Mouse (Mus musculus) cerebellum, adult (tissue): ENCODE data around the gene Creb5.

ENCODE experiments used
- ATAC-seq: cut with Nextera tagmentation; 2 replicates; pipeline ENCODE4 v1.9.2; 2017; ENCODE audit warnings: mild to moderate bottlenecking, moderate library complexity, mixed read lengths; ENCODE audit not compliant: insufficient number of reproducible peaks, low FRiP score, low TSS enrichment

Gene Creb5

DNA sequence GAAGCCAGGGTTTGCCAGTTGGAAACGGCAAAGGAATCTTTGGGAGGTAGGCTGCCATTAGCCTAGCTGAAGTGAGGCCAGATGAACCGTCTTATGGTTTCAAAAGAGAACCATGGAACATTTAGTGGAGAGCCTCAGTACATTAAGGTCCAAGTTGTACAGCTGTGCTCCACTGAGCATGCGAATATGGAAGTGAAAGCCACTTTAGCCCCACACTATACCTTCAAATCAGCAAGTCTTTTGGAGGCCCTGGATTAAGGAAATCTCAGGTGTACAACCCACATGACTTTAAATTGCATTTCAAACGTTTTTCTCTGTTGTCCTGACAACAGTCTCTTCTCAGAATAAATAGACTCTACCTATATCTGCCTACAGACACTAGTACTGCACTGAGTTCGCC is 379.4 kb downstream of the Creb5 start:
- no peak for ATAC-seq

DNA sequence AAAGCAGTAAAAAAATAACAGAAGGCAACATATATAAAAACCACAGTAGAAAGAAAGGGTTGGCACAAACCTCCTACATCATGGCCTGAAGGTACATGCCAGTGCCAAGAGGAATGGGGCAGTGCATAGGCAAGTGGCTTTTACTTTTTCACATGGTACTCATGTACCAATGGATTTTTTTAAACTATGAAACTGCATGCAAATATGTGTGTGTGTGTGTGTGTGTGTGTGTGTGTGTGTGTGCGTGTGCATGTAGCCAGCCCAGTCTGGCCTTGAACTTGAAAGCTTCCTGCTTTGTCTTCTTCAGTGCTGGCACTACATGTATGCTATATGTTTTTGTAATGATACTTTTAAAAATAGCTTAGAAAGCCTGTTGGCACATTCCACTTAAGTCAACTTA is 391.2 kb downstream of the Creb5 start:
- ATAC-seq, result no peak

DNA sequence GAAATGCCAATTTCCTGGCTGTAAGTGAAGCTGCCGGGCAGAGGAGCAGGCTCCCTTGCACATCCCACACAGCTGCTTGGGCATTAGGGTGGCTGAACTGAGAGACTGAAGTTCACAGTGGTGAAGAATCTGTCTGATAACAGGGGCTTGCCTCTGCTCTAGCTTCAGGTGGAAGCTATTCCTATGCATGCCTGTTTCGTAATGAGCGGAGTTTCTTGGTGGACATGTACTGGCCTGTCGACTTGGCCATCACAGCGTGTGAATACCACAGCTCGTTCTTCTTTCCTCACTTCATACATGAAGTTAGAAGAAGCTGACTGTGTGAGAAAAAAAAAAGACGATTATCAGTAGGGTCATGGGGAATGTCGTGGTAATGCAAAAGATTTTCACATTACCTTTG is 393.0 kb downstream of the Creb5 start:
- ATAC-seq, result no peak

DNA sequence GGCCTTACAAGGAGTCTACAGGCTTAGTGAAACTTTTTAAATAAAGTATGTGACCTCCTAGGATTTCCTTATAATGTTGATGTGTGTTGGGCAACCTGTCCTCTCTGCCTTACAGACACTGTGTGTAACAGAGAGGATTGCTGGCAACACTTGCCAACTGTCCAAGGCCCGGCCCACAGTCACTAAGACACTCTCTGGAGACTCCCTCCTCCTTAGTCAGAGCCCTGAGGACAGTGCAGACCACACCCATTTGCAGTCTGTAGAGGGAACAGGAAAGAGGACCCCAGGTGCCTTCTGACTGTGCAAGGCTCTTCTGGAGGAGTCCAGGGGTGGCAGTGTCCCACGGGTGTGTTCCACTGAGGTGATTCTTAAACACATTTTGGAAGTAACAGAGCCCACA is 397.3 kb downstream of the Creb5 start:
- ATAC-seq, result no peak

DNA sequence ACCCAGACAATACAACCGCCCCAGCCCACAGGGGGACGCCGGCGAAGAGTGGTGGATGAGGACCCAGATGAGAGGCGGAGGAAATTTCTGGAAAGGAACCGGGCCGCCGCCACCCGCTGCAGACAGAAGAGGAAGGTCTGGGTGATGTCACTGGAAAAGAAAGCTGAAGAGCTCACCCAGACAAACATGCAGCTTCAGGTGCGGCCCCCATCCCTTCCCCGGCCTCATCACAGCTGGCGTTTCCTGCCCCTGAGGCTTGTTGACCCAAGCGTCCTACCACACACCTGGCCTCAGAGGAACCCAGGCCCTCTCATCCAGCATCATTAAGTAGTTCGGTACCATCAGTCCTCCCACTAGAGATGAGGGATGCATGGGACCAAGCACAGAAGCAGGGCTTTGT is 398.3 kb downstream of the Creb5 start:
- no peak for ATAC-seq

DNA sequence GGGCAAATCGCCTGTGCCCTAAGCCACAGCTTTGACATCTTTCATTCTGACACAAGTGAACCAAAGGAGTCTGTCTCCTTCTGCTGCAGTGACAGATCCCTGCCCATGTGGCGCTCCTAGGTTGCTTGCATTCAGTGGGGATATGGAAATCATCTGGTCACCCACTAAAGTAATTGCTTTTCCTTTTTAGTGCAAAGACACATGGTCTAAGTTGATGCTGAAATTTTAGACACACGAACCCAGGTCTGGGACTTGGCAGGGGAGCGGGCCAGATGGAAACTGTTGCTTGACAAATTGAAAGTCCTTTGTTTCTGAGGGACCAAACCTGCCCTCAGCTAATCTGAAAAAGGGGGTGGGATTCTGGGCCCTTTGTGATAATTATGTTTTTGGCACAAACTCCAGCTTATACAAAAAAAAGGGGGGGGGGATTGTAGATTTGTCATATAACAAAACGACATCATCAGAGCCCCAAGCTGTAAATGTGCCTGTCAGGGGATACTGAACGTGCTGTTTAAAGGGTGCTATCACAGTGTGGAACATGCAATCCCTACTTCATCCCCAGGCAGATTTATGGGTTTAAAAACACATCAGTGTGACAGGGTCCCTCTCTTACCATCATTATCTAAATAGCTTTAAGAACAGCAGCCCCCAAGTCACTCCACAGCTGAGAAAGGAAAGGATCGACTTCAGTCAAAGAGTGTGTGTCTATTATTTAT is 401.9 kb downstream of the Creb5 start:
- ATAC-seq, result no peak

DNA sequence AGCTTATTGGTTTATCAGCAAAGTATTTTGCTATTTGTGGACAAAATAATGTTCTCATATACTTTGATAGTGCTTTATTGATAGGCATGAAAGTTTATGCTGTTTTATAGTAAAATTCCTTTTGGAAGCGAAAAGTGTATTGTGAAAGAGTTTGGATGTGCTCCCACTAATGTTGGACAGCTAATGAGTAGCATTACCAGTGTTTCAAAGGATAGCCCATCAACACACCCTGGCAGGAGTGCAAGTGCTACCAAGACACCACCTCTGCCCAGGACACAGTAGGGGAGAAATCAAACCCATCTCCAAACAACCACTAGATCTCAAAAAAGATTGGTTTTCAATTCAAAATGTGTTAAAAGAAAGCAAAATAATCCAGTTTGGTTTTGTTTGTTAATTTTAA is 403.9 kb downstream of the Creb5 start:
- no peak for ATAC-seq

DNA sequence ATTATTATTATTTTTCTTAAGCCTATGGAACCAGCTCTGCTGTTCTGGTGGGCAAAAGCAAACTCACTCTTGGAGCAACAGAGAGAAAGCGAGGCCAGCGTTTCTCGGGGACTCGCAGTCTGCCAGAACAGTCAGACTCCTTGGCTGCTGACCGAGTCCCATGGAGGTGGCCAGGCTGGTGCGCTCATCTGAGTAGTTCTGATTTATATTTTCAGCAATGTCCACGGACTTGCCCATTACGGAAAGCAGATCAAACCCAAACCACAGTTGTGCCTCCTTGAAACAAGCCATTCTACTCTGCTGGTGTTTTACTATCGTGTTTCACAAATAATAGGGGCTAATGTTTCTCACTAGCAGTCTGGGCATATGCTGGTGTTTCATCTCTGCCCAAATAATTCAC is 408.1 kb downstream of the Creb5 start:
- ATAC-seq, result peak; percentile 66; the same call in 1 of the 2 replicates

DNA sequence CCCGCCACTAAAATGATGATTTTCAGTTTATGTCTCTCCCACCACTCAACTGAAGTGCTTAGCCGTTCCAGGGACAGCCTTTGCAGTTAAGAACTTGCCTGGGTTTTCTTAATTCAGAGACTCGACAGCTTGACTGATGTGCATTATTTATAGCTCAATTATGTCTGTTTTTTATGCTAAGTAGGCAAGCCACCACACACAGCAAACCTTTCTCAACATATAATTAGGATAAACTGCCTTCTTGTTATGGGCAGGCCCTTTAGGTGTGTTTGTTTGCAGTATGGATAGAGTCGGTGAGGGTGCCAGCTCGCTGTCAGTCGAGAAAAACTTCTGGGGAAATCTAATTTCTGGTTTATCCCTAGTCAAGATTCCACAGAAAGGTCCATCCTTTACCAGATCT is 409.4 kb downstream of the Creb5 start:
- no peak for ATAC-seq

DNA sequence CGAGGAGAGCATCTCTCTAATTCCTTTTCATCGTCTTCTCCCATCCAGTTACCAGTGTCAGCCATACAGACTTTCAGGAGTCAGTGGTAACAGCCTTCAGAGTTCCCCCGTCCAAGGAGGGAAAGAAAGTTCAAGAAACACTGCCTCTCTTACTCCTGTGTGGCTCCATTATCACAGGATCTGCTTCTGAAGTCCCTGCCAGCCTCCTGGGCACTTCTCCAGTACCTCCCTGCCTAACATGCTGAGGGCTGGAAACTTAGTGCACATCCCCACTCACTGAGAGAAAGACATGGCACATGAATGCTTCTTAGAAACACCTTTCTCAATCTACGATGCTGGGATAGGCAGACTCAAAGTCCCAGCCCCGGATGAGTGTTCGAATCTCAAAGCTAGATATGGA is 409.9 kb downstream of the Creb5 start:
- no peak for ATAC-seq

DNA sequence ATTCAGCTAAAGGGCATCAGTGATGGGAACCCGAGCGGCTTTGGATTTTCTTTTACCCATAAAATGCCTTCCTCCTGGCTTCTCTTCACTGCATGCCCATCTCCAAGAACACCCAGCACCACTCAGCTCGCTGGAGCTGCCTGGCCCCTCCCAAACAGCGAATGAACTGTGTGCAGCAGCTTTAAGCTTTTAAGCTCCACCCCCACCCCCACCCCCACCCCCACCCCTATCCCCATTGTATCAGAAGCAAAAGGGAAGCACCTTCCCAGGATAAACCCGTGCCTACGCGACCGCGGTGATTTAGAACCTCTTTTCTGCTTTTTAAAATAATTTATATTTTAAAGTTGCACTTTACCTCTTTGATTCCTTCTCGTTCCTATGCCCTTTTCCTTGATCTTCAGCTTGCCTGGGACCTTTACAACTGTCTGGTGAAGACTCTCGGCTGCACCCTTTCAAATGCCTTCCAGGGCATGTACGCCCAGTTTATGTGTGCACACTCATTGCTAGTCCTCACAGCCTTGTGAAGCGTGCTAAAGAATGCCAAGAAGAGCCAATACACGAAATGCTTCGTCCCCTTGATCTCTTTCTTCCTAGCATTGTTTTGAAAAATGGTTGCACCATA is 411.2 kb downstream of the Creb5 start:
- no peak for ATAC-seq

DNA sequence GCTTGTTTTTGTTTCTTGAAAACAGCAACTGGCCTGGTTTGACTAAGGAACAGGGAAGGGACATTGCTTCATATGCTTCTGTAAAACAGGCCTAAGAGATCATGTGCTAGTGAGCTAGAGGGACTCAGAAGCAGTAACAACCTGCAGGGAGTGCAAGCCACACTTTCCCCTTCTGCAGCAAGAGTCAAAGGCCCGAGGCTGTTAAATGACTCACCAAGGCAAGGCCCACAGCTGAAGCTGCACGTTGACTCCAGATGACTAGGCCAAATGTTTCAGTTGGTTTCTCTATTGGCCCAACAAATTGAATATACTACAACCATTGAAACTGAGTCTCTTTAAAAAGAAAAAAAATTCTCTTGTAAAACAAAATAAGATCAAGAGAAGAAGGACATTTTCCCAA is 417.4 kb downstream of the Creb5 start:
- ATAC-seq, result no peak

DNA sequence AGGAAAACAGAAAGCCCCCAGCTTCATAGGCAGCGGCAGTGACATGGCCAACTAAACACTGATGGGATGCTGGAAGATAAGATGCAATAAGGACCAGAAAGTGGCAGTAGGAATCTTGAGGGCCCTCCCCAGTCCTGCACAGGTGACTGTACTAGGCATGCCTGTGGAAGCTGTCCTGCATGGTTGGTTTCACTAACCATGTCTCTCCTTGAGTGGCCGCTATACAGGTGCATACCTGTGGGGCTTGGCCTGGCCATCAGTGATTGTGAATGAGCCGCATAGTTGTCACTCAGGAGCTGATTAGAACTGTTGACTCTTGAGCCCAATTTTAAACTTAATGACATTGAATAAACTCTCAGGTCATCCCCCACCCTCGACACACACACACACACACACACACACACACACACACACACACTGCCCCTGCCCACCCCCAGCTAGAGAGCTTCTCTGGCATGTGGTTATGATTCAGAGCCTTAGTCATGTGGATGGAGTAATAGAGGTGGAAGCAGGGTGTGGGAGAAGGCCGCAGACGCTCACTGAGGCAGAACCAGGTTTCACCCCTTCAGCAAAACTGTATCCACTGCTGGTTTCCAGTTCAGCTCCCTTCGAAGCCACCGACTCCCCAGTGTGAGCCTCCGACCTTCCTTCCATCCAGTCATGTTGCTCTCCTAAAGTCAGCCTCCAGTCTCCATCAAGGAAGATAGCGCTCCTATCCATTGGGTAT is 419.7 kb downstream of the Creb5 start:
- no peak for ATAC-seq

DNA sequence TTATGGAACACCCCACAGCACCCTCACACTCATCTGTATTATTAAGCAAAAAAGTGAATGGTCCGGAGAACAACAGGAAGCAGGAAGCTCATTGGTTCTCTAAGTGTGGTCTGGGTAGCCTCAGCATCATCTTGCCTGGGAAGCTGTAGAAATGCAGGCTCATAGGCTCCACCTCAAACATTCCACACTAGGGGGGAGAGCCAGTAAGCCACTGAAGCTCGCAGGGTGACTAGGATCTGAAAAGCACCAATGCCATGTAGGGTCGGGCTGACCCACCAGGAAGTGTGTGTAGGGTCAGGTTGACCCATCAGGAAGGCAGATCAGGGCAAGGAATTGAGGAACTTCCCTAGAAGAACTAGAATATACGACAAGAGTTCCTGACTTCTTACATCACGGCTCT is 420.7 kb downstream of the Creb5 start:
- ATAC-seq, result no peak

DNA sequence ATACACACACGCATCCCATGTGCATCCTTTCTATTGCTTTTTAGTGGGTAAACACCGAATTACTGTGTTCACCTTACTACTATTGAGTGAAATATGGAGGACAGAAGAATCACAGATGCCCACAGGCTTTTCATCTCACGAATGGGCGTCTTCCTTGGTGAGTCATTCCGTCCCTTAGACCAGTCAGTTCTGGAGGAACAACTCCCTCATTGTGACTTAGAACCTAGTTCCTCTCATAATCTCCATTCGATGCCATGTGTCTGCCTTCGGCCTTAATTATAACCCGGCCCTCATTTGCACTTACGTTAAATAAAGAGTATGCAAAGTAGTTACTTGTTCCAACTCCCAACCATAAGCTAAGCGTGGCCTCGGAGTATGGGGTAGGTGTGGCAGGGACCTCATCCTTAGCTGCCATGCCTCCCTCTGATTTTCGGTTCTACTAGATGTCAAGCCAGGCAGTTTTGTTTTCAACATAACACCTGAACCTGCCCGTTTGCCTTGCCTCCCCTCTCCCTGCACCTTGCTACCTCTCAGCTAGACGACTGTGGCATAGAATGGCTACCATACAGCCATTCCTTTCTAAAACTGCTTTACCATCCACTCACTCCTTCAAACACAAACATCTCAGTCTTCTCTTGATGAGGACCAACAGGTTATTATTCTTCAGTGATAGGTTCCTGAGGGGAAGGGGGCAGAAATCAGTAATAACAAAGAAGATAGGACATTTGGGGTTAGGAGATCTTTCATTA is 422.8 kb downstream of the Creb5 start:
- ATAC-seq, result no peak

DNA sequence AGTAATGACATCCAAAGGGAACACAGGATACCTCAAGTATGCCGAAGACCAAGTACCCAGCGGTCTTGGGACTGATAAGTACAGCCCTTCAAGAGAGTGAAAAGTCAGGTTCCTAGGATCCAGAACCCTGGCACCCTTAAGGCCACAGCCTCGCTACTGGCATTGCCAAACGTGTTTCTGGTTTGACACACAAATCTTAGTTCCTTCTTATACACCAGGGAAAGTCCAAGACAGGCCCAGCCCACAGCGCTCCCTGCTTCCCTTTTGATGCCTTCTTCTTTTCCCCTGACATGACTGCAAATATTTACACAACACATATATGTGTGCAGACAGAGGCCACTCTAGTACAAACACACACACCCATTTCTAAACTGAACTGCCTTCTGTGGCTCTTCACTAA is 423.5 kb downstream of the Creb5 start:
- no peak for ATAC-seq

DNA sequence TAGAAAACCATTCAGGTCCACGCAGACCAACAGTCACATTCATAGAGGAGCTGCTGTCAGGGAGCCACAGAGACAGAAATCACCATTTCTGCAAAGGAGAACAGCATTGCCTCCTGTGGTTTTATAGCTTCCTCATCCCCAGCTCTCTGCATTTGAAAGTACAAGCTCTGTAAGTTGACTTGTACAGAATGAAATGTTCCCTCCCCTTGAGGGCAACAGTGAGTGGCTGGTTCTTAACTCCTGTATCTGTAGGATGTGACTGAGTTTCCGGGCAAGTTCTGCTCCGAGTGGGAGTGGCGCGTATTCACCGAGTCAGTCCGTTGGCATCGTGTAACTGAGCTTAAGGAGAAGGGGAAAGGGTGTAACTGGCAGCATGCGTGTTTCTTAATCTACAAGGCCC is 426.1 kb downstream of the Creb5 start:
- ATAC-seq, result no peak

DNA sequence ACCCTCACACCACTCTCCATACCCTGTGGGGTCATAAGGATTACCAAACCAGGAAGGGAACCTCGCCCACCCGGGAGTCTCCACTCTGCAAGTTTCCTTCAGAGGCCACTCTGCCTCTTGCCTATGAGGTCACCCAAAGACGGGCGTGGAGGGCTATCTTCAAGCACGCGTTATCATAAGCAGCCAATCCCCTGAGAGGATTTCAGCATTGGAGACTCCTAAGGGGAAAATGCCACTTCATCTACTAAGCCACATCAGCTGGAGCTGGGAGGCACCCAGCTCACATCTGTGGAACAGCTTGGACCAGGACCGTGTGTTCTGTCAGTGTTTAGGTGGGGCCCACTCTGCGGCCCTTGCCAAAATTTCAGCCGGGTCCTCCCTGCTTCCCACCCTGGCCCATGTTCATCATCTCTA is 427.8 kb downstream of the Creb5 start:
- ATAC-seq, result no peak

DNA sequence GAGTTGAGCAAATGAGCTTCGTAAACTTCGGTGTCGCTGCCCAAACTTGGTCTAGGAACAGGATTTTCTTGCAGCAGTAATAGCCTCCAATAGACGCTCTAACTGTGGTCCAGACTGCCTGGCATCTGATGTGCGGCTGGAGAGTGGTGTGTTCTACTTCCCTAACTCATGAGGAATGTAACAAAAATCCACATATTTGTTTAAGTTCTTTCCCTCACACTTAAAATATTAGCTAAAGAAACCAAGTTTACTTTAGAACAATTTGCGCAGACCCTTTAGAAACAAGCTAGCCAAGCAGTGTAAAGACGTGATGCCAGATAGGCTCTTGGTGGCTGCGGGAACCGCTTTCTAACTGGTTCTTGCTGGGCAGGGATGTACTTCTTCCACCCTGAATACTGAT is 428.9 kb downstream of the Creb5 start:
- ATAC-seq, result no peak

DNA sequence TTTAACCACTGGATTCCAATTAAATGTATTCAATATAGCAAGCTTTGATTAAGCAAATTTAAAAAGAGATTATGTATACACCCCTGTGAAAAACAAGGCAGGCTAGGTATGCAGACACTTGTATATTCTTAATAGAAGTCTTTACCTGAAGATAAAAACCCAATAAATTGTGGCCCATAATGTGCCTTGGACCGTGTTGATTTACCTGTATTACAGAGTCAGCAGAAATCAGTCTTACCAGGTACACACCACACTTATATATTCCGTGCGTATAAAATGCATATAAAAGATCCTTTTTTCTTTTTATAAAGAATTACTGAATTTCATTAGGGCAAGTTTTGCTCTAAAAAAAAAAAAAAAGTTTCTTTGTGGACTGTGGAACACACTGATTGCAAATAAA is 432.9 kb downstream of the Creb5 start:
- ATAC-seq, result no peak

DNA sequence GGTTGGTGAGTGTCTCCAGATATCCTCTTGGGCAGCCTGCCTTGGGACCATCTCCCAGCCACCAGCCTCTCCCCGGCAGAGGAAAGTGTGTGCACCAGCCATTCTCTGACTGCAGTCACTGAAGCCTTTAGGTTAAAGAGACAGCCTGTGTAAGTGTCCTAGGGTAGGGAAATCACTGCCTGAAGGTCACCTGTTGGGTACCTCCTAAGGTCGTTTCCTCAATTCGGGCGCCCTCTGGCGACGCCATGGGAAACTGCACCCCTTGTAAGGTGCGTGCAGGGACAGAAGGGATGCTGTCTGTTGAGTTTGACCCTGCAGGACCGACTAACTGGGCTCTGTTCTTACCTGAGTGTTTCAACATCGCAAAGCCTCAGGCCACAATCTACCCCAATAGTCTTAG is 434.5 kb downstream of the Creb5 start:
- ATAC-seq, result peak; percentile 70
